Mouse (Mus musculus): ENCODE results near the gene A930002H24Rik.

Gene A930002H24Rik

DNA sequence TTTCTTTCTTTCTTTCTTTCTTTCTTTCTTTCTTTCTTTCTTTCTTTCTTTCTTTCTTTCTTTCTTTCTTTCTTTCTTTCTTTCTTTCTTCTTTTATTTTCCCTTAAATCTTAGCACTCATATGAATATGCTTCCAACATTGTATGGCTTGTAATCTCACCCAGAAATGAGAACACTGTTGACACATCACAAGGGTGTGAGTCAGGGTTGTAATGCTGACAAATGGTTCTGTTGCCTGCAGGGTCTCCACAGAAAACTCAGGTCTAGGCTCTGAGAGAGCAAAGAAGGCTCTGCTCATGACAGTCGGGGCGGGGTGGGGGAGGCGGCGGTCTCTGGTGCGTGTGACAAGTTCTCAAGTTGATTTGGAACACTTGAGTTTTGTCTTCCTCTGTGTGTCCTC is 18.7 kb downstream of the A930002H24Rik start:
- TF ChIP-seq GATA4 (IDR thresholded peaks at IDR 0.05; ENCODE audit: insufficient replicate concordance, low read length), result no peak

GRCm38 (mm10) chr17:63842226-63842625 is 21.4 kb downstream of the A930002H24Rik start:
- TF ChIP-seq GATA4 (IDR thresholded peaks at IDR 0.05; ENCODE audit: insufficient replicate concordance, low read length), result no peak

GRCm38 (mm10) chr17:63839636-63840269 is 23.8 kb downstream of the A930002H24Rik start:
- no peak for TF ChIP-seq GATA4 (IDR thresholded peaks at IDR 0.05; ENCODE audit: insufficient replicate concordance, low read length)

GRCm38 (mm10) chr17:63838144-63838543 is 25.4 kb downstream of the A930002H24Rik start:
- no peak for TF ChIP-seq GATA4 (IDR thresholded peaks at IDR 0.05; ENCODE audit: insufficient replicate concordance, low read length)

- no peak for TF ChIP-seq GATA4 (IDR thresholded peaks at IDR 0.05; ENCODE audit: insufficient replicate concordance, low read length)
Measured at GRCm38 (mm10) chr17:63836641-63837040, 26.9 kb downstream of the A930002H24Rik start.

GRCm38 (mm10) chr17:63836223-63836622 is 27.4 kb downstream of the A930002H24Rik start:
- no peak for TF ChIP-seq GATA4 (IDR thresholded peaks at IDR 0.05; ENCODE audit: insufficient replicate concordance, low read length)

DNA sequence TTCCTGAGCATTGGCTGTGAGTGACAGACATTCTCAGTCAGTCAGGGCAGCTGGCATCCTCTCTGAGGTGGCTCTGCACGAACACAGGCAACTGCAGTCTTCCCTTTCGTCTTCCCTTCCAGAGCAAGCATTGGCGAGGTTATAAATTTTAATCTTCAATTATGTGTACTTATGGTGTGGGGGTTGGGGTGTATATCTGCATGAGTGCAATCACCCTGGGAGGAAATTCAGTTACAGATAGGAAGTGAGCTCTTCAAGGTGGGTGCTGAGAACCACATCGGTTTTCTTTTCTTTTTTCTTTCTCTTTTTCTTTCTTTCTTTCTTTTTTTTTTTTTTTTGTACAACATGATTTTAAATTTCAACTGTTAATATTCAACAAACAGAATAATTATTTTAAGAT is 32.0 kb downstream of the A930002H24Rik start:
- no peak for TF ChIP-seq GATA4 (IDR thresholded peaks at IDR 0.05; ENCODE audit: insufficient replicate concordance, low read length)

GRCm38 (mm10) chr17:63828561-63829332 is 34.8 kb downstream of the A930002H24Rik start:
- TF ChIP-seq GATA4 (IDR thresholded peaks at IDR 0.05; ENCODE audit: insufficient replicate concordance, low read length), result no peak

GRCm38 (mm10) chr17:63826767-63827166 is 36.8 kb downstream of the A930002H24Rik start:
- no peak for TF ChIP-seq GATA4 (IDR thresholded peaks at IDR 0.05; ENCODE audit: insufficient replicate concordance, low read length)

GRCm38 (mm10) chr17:63826196-63826595 is 37.4 kb downstream of the A930002H24Rik start:
- no peak for TF ChIP-seq GATA4 (IDR thresholded peaks at IDR 0.05; ENCODE audit: insufficient replicate concordance, low read length)

DNA sequence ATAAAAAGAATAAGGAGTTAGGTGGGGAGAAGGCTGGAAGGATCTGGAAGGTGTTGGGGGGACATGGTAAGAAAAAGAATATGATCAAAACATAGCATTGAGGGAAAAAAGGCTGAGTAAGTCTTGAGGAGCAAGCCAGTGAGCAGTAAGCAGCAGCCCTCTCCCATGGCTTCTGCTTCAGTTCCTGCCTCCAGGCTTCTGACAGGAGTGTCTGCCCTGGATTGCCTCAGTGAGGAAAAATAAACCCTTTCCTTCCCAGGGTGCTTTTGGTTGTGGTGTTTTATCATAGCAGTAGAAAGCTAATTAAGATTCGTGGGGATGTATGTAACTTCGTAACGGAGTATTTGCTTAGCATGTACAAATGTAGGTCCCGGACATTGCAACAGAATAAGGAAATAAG is 39.5 kb downstream of the A930002H24Rik start:
- TF ChIP-seq GATA4 (IDR thresholded peaks at IDR 0.05; ENCODE audit: insufficient replicate concordance, low read length), result no peak

GRCm38 (mm10) chr17:63818444-63819027 is 45.1 kb downstream of the A930002H24Rik start:
- no peak for TF ChIP-seq GATA4 (IDR thresholded peaks at IDR 0.05; ENCODE audit: insufficient replicate concordance, low read length)

- no peak for TF ChIP-seq GATA4 (IDR thresholded peaks at IDR 0.05; ENCODE audit: insufficient replicate concordance, low read length)
Measured at GRCm38 (mm10) chr17:63813552-63813951, 50.0 kb downstream of the A930002H24Rik start.

Data from liver, adult (tissue).